Mouse (Mus musculus): ENCODE results near the gene Gm10750. TPM values are rescaled to one million over a fixed set of nuclear protein-coding genes. Genes with fewer than 3 reads are reported as not detected.
"Not testable (repeated sequence)": the region's sequence is repeated elsewhere in the genome, so short reads cannot be mapped to it uniquely, and the experiment has no call there.

The Gm10750 gene
- total RNA-seq (2021): not detected
- long read RNA-seq, experiment 1: 0 reads
- long read RNA-seq, experiment 2: 0 reads

DNA sequence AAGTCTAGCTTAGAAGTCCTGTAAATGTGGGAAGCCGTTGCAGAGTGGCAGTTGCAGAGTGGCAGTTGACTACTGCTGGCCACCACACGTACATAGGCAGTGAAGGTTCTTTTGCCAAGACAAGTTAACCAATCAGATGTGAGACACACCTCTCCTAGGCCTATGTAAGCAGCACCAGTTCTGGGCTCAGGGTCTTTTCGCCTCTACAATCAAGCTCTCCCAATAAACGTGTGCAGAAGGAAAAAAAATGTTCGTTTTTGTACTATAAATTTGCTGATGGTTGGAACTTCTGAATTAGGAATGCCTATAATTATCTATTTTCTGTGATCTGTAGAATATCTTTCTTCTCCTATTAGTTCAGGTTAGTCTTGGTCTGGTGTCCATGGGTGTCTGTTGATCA lies at the start of gene Gm10750:
Gm10750 (minus strand) TSS at position 101 of the 400 bp plus-strand sequence.
- DNase-seq (ENCODE audit: low spot score in 2 of 2): not testable (repeated sequence)

DNA sequence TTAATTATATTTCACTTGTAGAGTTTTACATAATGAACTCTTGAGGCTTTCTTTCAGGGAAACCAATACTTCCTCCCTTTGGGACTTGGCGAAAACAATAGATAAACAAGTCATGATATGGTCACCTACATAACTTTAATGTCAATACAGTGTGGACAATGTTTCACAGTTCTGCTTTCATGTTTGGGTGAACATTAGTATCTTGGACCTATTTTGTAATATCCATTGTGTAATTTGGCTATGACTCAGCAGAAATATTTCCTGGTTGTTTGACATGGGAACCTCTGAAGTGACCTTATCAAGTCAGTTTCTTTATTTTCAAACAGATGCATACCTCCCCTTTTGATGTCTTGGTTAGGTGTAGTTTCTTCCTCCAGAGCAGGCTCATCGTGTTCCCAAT lies 12.2 kb downstream of the Gm10750 start:
- DNase-seq (ENCODE audit: low spot score in 2 of 2): no peak

DNA sequence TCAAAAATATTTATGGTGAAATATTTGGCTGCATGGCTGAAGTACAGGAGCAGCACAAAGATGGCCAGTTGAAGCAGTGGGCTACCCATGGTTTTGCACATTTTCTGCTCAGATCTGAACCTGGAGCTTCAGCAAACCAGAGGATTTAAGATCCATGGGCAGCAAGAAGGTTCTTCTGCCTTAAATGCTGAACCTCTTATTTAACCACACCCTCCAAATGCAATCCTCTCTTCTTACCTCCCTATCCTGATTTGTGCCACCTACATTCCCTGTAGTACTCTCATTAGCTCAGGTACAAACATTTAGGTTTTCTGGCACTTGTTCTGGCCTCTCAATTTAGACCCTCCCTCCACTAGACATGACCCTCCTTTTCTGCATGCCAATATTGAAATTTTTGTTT lies 13.9 kb downstream of the Gm10750 start, which contains the start of gene Gm1330:
Gm1330 (minus strand) TSS at position 101 of the 400 bp plus-strand sequence.
- DNase-seq (ENCODE audit: low spot score in 2 of 2): no peak

DNA sequence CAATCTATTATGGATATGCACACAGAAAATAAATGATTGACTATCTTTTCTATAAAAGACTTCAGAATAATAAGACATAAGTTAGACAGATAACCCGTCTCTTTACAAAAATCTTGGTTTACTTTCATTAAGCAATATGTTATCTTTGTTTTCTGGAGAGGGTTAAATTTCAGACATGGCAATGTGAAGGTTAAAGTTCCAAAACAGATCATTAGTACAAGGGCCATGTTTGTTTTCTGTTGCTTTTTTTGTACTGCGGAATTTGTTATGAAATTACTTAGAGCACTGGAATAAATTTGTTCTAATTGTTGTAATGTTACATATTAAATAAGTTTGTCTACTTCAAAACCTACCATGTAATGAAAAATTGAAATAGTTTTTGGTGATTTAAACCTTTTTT lies 21.9 kb downstream of the Gm10750 start:
- no peak for DNase-seq (ENCODE audit: low spot score in 2 of 2)

Other genes starting within 250 kb of the Gm10750 start
- not detected for gene Cst11, start 245.7 kb downstream of the Gm10750 start, total RNA-seq (2021)
- not detected for gene 8030411F24Rik, start 235.2 kb downstream of the Gm10750 start, total RNA-seq (2021)
- 1 to 10 TPM; 1.1 to 1.6 TPM for gene Cst12, start 227.9 kb downstream of the Gm10750 start, total RNA-seq (2021)
- gene Cst8, start 218.5 kb downstream of the Gm10750 start, total RNA-seq (2021): not detected
- gene Cst13, start 197.2 kb downstream of the Gm10750 start, total RNA-seq (2021): not detected
- not detected for gene Cst9, start 182.1 kb downstream of the Gm10750 start, total RNA-seq (2021)
- not detected for gene 9230104L09Rik, start 152.2 kb downstream of the Gm10750 start, total RNA-seq (2021)
- 1,000 to 10,000 TPM; 2,596 to 2,656 TPM for gene Cst3, start 141.5 kb downstream of the Gm10750 start, total RNA-seq (2021)
- not detected for gene Gm1330, start 14.0 kb downstream of the Gm10750 start, total RNA-seq (2021)

Measured in layer of hippocampus, postnatal 14 days (tissue).